ENCODE assay signal across 8 mouse cellular contexts in genomic region chr14:103065294-103066167, GRCm38 (mm10). TPM values are rescaled to one million over a fixed set of nuclear protein-coding genes. Genes with fewer than 3 reads are reported as not detected.
DNase-seq lines count a peak whose midpoint lies in the region; TF ChIP-seq lines count a peak whose summit lies in the region.

No protein-coding gene starts in this region.

- H3K4me3 ChIP-seq in CH12.LX (replicated peaks in 1 of 3; ENCODE audit: low read depth in 2 of 3, low read length in 2 of 3, poor library complexity in 1 of 3): no peak overlapping the region
- no peak overlapping the region for H3K4me3 ChIP-seq in lung, adult 2 months (replicated peaks; ENCODE audit: extremely low read depth, low read depth, low read length)

- H3K9me3 ChIP-seq in CH12.LX (replicated peaks; ENCODE audit: low read length): peaks cover 3% of the 10 kb centered on the region

- DNase-seq in CH12.LX (ENCODE audit: extremely low read depth): peak; percentile 73
- peak; percentile 83 for DNase-seq in ZHBTc4 (ENCODE audit: low read depth, low spot score)
- peak; percentile 83 to 92 for DNase-seq in cerebellum, postnatal 36 days
- peak; percentile 77 for DNase-seq in heart, adult 8-10 months (ENCODE audit: low spot score)
- peak; percentile 82 for DNase-seq in kidney, postnatal 14 days
- peak; percentile 75 for DNase-seq in lung, adult 2 months
- peak; percentile 65 to 78 for DNase-seq in right cerebral cortex, postnatal 10 days (ENCODE audit: low spot score in 2 of 2)
- DNase-seq in urinary bladder, postnatal 36 days (ENCODE audit: low spot score in 2 of 2): peak; percentile 54 to 70

- H3K4me1 ChIP-seq in CH12.LX (ENCODE audit: control insufficient read depth in 1 of 2, insufficient read depth in 2 of 2): peaks cover 3 to 11% of the 10 kb centered on the region in 2 experiments; a peak in 3 of 4 replicates
- H3K4me1 ChIP-seq in lung, adult 2 months (ENCODE audit: control insufficient read depth, insufficient read depth, low read length): peaks cover 3% of the 10 kb centered on the region

- H3K27ac ChIP-seq in CH12.LX (ENCODE audit: insufficient read depth, low read depth): no peak overlapping the region

- 9% methylated on average over 10 of the region's 10 CpGs for WGBS in lung, adult 2 months

- no peak overlapping the region for H3K9ac ChIP-seq in CH12.LX (ENCODE audit: insufficient read depth, low read depth)

- peak; percentile 72 to 91 for TF ChIP-seq CTCF in CH12.LX (conservative IDR thresholded peaks at IDR 0.05 in 1 of 2, IDR thresholded peaks at IDR 0.05 in 1 of 2; ENCODE audit: low read depth in 2 of 2, low read length in 2 of 2)
- peak; percentile 59 for TF ChIP-seq CTCF in lung, adult 2 months (IDR thresholded peaks at IDR 0.05; ENCODE audit: insufficient read depth, low read length)

- no peak for TF ChIP-seq POLR2A in CH12.LX (IDR thresholded peaks at IDR 0.05; ENCODE audit: low read depth, low read length)
- no peak for TF ChIP-seq POLR2A in lung, adult 2 months (IDR thresholded peaks at IDR 0.05; ENCODE audit: borderline replicate concordance, extremely low read depth, low read depth, low read length)

- H3K4me2 ChIP-seq in CH12.LX (ENCODE audit: insufficient read depth, low read depth, poor library complexity, severe bottlenecking): peak overlapping the region; percentile 57; the same call in 1 of the 2 replicates

- TF ChIP-seq EP300 in CH12.LX (IDR thresholded peaks at IDR 0.05; ENCODE audit: low read length): no peak

- no peaks in the 10 kb centered on the region for H3K36me3 ChIP-seq in CH12.LX (replicated peaks in 1 of 2; ENCODE audit: control insufficient read depth in 1 of 2, insufficient read depth in 1 of 2, low read length in 1 of 2)

- peaks cover under 1% of the 10 kb centered on the region; the same call in 1 of the 2 replicates for H3K79me2 ChIP-seq in CH12.LX (replicated peaks; ENCODE audit: control insufficient read depth, extremely low read depth, insufficient read depth, poor library complexity, severe bottlenecking)

- peak; percentile 86 for TF ChIP-seq RAD21 in CH12.LX (IDR thresholded peaks at IDR 0.05; ENCODE audit: low read depth, low read length)

- in situ Hi-C loops in CH12.LX (cut with MboI; ENCODE audit: low pct_ligation_motif_present, low pct_unique_long_range_greater_than_20kb, low sequenced_read_pairs): loop anchor here (5.0 to 25.0 kb wide), 2 partner anchors 472 to 622 kb away; no protein-coding TSS in a partner anchor

- no peaks in the 10 kb centered on the region for H3K27me3 ChIP-seq in CH12.LX (replicated peaks)

- dilution Hi-C loops in CH12.LX (cut with MboI; ENCODE audit: extremely low pct_ligation_motif_present, extremely low pct_unique_long_range_greater_than_20kb, low sequenced_read_pairs): no loop called here

TF ChIP-seq in CH12.LX, 34 proteins besides CTCF, POLR2A, EP300 and RAD21:
- TF ChIP-seq MAFK (IDR thresholded peaks at IDR 0.05; ENCODE audit: insufficient replicate concordance, low read length) (no peak), IRF4 (IDR thresholded peaks at IDR 0.05; ENCODE audit: low read depth, low read length) (peak; percentile 12; the same call in 1 of the 2 replicates), ZC3H11A (IDR thresholded peaks at IDR 0.05; ENCODE audit: low read depth, low read length) (peak; percentile 26; the same call in 1 of the 2 replicates), MXI1 (IDR thresholded peaks at IDR 0.05; ENCODE audit: low read depth, low read length) (no peak), ZNF384 (IDR thresholded peaks at IDR 0.05; ENCODE audit: low read depth, low read length) (peak; percentile 62; the same call in 1 of the 2 replicates), SMC3 (IDR thresholded peaks at IDR 0.05; ENCODE audit: low read depth, low read length) (peak; percentile 73), MYC (IDR thresholded peaks at IDR 0.05; ENCODE audit: low read depth, low read length) (peak; percentile 84), PAX5 (IDR thresholded peaks at IDR 0.05; ENCODE audit: low read length) (no peak), POLR2AphosphoS2 (IDR thresholded peaks at IDR 0.05; ENCODE audit: low read depth, low read length) (no peak), TBP (conservative IDR thresholded peaks at IDR 0.05; ENCODE audit: low read depth, low read length) (no peak), ELF1 (IDR thresholded peaks at IDR 0.05; ENCODE audit: low read depth, low read length) (no peak), SIN3A (IDR thresholded peaks at IDR 0.05; ENCODE audit: low read length) (0 out of 2 replicates have a peak, but pooled peaks have one; percentile 26), GABPA (IDR thresholded peaks at IDR 0.05; ENCODE audit: insufficient replicate concordance, low read depth, low read length) (no peak)

RNA-seq across cellular contexts. Expression of gene Cln5, which starts 4.5 kb away (rescaled TPM):
- total RNA-seq in CH12.LX (2012; rRNA removed) (27.0 and 29.2 TPM in 2 replicates), CH12.LX (2014; rRNA removed) (51.5 and 62.0 TPM in 2 replicates)
- polyA plus RNA-seq in CH12.LX (2012; ENCODE audit: insufficient read length, low read depth): 33.5 and 34.7 TPM in 2 replicates
- total RNA-seq in heart, adult 8-10 months (2022): 10 to 100 TPM; 18.7 to 24.8 (median 21.1) TPM
- polyA plus RNA-seq in lung, adult 2 months (2012; rRNA removed): 26.1 and 26.9 TPM in 2 replicates

RNA-seq across cellular contexts. Expression of gene Acod1, which starts 18.8 kb away (rescaled TPM):
- total RNA-seq in CH12.LX (2012; rRNA removed): 0.88 and 1.6 TPM in 2 replicates
- total RNA-seq in CH12.LX (2014; rRNA removed): 0.16 and 0.24 TPM in 2 replicates
- polyA plus RNA-seq in CH12.LX (2012; ENCODE audit: insufficient read length, low read depth): 0.09 TPM in 1 of 2 replicates, not detected in the other
- under 1 TPM in 1 of 4 experiments, not detected in 3; 0.09 TPM for total RNA-seq in heart, adult 8-10 months (2022)
- 0.03 and 0.15 TPM in 2 replicates for polyA plus RNA-seq in lung, adult 2 months (2012; rRNA removed)

RNA-seq across cellular contexts. Expression of gene Fbxl3, which starts 33.8 kb away (rescaled TPM):
- total RNA-seq in CH12.LX (2012; rRNA removed): 21.4 and 22.6 TPM in 2 replicates
- total RNA-seq in CH12.LX (2014; rRNA removed): 37.5 and 39.5 TPM in 2 replicates
- 37.1 and 43.3 TPM in 2 replicates for polyA plus RNA-seq in CH12.LX (2012; ENCODE audit: insufficient read length, low read depth)
- 10 to 100 TPM; 45.0 to 59.5 (median 55.1) TPM for total RNA-seq in heart, adult 8-10 months (2022)
- 82.7 and 123 TPM in 2 replicates for polyA plus RNA-seq in lung, adult 2 months (2012; rRNA removed)
